Comparison of ENCODE assay signal across 21 mouse cellular contexts in genomic region chr17:12437771-12438170, GRCm38 (mm10). TPM values are rescaled to one million over a fixed set of nuclear protein-coding genes. Genes with fewer than 3 reads are reported as not detected.
DNase-seq lines count a peak whose midpoint lies in the region; TF ChIP-seq lines count a peak whose summit lies in the region.
"Had no signal": no experiment of that assay in that cellular context is flagged by ENCODE, and none has a peak within 500 bp of the region (broad histone marks: within the 10 kb centered on the region; RNA-seq: fewer than 3 reads in every experiment).

No protein-coding gene starts in this region.

- no peak for TF ChIP-seq CTCF in gastrocnemius, adult 2 months (IDR thresholded peaks at IDR 0.05)

- intact Hi-C loops in gastrocnemius, adult 2 months (cut with DNase I): no loop called here

- peak overlapping the region; percentile 52 for H3K27ac ChIP-seq in gastrocnemius, adult 2 months
- H3K27ac ChIP-seq: embryonic facial prominence, embryonic 10.5 days; embryonic facial prominence, embryonic 12.5 days; forebrain, embryonic 13.5 days; forebrain, embryonic 15.5 days had no signal

- peak; percentile 38 for DNase-seq in gastrocnemius, adult 2 months
- no peak for DNase-seq in gastrocnemius, postnatal 4 days (ENCODE audit: low spot score in 2 of 2)
- peak; percentile 70 for DNase-seq in Muller cell, postnatal 12 days (ENCODE audit: inconsistent ontology term)
- DNase-seq in brain, adult 2 months (ENCODE audit: low read depth, low spot score): peak; percentile 36
- no peak for DNase-seq in lung, postnatal 4 days
- DNase-seq in adrenal gland, postnatal 4 days (ENCODE audit: low spot score in 2 of 2): no peak
- DNase-seq: adrenal gland, adult 8-10 months; adrenal gland, postnatal 14 days; adrenal gland, postnatal 36 days; cerebellum, adult 11-12 months; cerebellum, adult 2 months; cerebellum, adult 9-10 months; cerebellum, postnatal 10 days; cerebellum, postnatal 25 days; forebrain, postnatal 0 days had no signal

- H3K4me3 ChIP-seq in gastrocnemius, adult 2 months: no peak overlapping the region
- H3K4me3 ChIP-seq: embryonic facial prominence, embryonic 10.5 days; embryonic facial prominence, embryonic 12.5 days; forebrain, embryonic 13.5 days; forebrain, embryonic 15.5 days had no signal

RNA-seq across cellular contexts. Expression of gene Plg, which starts 59.4 kb away (rescaled TPM):
- not detected for total RNA-seq in gastrocnemius, adult 2 months (2021)
- 1 to 10 TPM in 1 of 2 experiments, under 1 TPM in 1; 0.52 to 4.1 TPM for total RNA-seq in gastrocnemius, postnatal 4 days (2021)
- 100 to 1,000 TPM in 1 of 2 experiments, 1 to 10 TPM in 1; 4.5 to 184 TPM for total RNA-seq in adrenal gland, postnatal 4 days (2021)
- total RNA-seq: ES-E14; forebrain, postnatal 0 days; MEL had no signal

Comparison
In these comparisons a context has a peak if more than half of its experiments do, and no peak if none do; other contexts are left out.
1. DNase-seq: peak in gastrocnemius, adult 2 months (single experiment), Muller cell, postnatal 12 days (single experiment) and brain, adult 2 months (single experiment); none in gastrocnemius, postnatal 4 days (0 of 2), lung, postnatal 4 days (0 of 2) and adrenal gland, postnatal 4 days (0 of 2).